Mouse (Mus musculus) spleen, adult 2 months (tissue): ENCODE measurements at regions not wholly inside any gene's neighbourhood (a gene's known extent, or its start where the extent isn't known, plus 50 kb on each side); places are given as distances from the start of the nearest gene placed in this dataset.

ENCODE experiments used
- CTCF ChIP-seq: fragments of 200-500 bp; IDR thresholded peaks from 2 replicates; pipeline ENCODE4 v1.5.1; 2011; ENCODE audit warnings: mild to moderate bottlenecking, inconsistent platforms; ENCODE audit not compliant: insufficient read depth, insufficient read length, insufficient replicate concordance; ENCODE audit errors: extremely low read depth
- POLR2A ChIP-seq: fragments of 200-500 bp; IDR thresholded peaks from 2 replicates; pipeline ENCODE4 v1.6.1; 2011; ENCODE audit warnings: low read depth, low read length, inconsistent platforms

DNA sequence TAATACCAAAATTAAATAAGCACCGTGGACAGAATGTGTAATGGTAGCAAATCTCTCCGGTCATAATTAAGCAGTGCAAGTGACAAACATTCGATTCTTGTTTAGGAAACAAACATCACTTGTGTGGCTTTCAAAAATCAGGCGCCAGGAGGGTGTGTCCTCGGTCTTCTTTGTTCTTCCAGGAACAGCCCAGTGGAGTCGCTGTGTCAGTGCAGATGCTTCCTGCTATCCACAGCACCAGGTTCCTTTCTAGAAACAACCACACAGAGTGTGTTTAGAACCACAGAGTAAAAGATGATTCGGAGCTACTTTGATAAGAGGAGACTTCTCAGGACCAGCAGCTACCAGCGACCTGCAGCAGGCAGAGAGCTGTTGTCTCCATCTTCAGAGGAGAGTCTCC is 273.3 kb upstream of the N4bp1 start:
- no peak for TF ChIP-seq CTCF
- TF ChIP-seq POLR2A: no peak
